Mouse (Mus musculus) left cerebral cortex, postnatal 4 days (tissue): Measurements from ENCODE around the gene 2010111I01Rik. TPM values are rescaled to one million over a fixed set of nuclear protein-coding genes. Genes with fewer than 3 reads are reported as not detected.
"Not testable (repeated sequence)": the region's sequence is repeated elsewhere in the genome, so short reads cannot be mapped to it uniquely, and the experiment has no call there.

ENCODE experiments used
- DNase-seq: peaks from one replicate; pipeline ENCODE4 v3.0.0-alpha.2; 2022
- intact Hi-C: fragments of 180-260 bp; cut with DNase I; formaldehyde crosslinking; loops from one replicate; pipeline ENCODE4 v1.15.1; 2025
- total RNA-seq, 2 experiments: library from RNA; stranded (reverse); gene quantifications; 2 replicates each; pipeline ENCODE4 v1.2.3; 2021

2010111I01Rik gene
- total RNA-seq = 10 to 100 TPM; 42.3 to 51.9 TPM

DNA sequence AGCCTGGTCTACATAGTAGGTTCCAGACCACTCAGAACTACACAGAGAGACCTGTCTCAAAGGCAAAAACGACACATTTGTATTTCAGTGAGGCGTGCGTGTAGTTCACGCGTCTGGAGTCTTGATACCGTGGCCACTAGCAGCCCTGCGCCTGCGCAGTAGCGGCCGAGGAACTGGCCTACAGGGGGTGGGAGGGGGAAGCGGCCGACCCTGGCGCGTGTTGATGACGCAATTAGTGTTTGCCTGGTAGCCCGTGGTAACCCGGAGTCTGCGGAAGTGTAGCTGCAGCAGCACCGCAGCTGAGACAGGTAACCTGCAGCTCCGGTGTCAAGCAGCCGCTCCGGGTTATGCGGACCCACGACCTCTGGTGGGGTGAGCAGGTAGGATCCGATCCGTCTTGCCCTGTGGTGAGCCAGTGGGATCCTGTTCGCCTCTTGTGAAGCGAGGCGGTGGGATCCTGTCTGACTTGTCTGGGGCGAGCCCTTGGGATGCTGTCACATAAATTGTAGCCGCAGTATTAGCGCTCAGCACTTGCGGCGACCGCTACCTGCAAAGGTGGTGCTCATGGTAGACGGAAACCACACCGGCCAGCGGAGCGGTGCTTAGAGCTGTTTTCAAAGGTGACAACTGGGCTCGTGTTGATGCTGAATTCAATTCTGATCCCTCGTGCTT, at the start of gene 2010111I01Rik:
2010111I01Rik (plus strand) TSS at position 254 of the 672 bp plus-strand sequence.
- intact Hi-C loops = no loop called here
- DNase-seq = peak; percentile 99

- DNase-seq = peak; percentile 10
- intact Hi-C loops = no loop called here
These were observed 48.0 kb upstream of the 2010111I01Rik start for GRCm38 (mm10) chr13:62916675-62917074.

DNA sequence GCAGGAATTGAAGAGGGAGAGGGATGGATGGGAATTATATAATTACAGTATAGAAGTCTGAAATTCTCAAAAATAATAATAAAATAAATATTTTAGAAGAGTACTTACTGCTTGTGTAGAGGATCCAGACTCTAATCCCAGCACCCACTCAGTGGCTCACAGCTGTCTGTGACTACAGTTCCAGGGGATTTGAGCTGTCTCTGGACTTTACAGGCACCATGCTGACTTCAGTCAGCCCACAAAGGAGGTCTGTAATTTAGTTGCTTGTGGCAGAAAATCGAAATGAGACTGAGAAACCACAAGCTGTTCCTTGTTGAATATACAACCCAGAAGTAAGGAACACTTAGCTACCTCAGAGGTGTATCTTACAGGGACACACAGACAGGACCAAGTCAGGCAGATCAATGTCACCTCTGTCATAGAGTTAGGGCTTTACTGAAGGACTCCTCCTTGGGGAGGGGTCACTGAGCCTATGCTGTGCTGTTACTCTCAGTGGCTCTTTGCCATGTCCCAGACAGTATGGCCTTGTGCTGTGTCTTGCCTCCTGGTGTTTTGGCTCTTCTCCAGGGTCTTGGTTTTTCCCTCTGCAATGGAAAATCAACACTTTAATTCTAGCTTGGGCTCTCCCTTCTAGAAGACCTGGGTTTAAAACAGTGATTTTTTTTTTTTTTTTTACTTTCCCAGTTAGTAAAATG, 47.1 kb upstream of the 2010111I01Rik start:
- DNase-seq = peak; percentile 49

DNA sequence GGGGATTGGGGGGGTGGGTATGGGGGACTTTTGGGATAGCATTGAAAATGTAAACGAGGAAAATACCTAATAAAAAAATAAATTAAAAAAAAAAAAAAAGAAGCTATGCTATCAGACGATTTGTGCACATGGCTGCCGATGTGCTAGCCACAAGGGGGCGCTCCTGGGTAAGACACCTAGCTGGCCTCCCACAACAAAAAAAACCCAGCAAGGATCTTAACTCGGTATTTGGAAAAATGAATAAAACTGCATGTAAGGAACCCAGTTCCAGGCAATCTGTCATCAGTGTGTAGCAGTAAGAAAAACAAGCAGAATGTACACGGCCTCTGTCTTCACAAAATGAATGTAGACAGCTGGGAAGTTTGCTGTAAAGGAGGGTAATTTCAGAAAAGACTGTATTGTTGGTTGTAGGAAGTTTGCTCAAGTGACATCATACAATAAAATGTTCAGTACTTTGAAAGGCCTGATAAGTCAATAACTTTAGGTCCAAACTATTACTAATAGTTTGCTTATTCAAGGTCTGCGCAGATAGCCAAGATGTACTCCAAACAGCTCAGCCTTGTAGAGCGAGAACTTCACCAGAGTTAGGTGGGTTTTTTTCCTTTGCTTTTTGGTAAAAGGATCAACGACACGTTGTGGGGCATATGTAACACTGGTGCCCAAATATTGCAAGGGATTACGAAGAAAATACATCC, 44.9 kb upstream of the 2010111I01Rik start:
- DNase-seq = peak; percentile 82
- intact Hi-C loops = loop anchor here (5.0 kb wide), 2 partner anchors 118 to 413 kb away; no protein-coding TSS in a partner anchor

More for the DNA sequence above, 47.1 kb upstream of the 2010111I01Rik start:
- intact Hi-C loops = no loop called here

- DNase-seq = no peak
- intact Hi-C loops = loop anchor here (5.0 kb wide), 2 partner anchors 115 to 410 kb away; no protein-coding TSS in a partner anchor
These were observed 42.0 kb upstream of the 2010111I01Rik start for GRCm38 (mm10) chr13:62922645-62923044.

DNA sequence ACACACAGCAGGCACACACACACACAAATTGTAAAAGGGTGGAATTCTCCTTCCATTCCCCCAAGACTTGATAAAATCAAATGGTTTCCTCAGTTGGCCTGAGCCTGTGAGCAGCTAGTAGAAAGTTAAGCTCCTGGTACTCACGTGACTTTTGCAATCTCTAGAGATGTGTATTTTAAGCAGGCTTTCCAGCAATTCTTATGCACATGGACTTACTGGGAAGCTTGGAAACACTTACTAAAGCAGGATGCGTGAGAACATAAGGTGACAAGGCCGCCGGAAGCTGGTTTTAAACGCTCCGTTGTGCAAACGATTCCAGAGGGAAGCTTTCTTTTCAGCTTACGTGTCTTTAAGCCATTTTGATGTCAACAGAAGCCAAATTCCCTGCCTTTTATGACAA, 41.5 kb upstream of the 2010111I01Rik start:
- intact Hi-C loops = loop anchor here (5.0 kb wide), 2 partner anchors 114 to 409 kb away; no protein-coding TSS in a partner anchor
- DNase-seq = no peak

GRCm38 (mm10) chr13:62926479-62926878, 38.2 kb upstream of the 2010111I01Rik start:
- peak; percentile 16 for DNase-seq
- intact Hi-C loops = no loop called here

DNA sequence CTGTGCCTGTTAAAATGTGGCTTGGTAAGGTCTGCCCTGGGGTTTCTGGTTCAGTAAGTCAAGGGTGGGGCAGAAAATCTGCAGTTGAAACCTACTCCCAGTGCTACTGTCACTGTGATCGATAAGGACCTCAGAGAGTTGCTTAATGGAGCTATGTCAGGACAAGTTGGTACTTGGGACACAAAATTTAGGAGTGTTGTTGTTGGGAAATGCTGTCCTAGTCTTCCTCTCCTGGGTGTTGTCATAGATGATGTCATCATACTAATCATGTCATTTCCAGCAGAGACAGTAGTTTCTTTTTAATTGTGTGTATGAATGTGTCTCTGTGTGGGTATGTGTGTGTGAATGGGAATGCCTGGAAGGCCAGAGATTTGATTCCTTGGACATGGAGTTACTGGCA, 37.2 kb upstream of the 2010111I01Rik start:
- intact Hi-C loops = no loop called here
- no peak for DNase-seq

DNA sequence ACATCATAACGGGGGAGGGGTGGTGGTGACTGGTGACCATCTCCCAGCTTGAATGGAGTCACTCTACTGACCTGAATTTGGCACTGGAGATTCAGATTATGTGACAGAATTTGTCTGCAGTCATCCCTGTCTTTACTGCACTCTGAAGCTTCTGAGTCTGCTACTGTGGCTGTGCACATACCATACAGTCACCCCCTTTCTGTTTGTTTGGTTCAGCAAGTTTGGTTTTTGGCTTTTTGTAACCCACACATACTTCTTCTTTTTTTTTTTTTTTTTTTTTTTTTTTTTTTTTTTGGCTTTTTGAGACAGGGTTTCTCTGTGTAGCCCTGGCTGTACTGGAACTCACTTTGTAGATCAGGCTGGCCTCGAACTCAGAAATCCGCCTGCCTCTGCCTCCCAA, 35.5 kb upstream of the 2010111I01Rik start:
- intact Hi-C loops, DNase-seq: not testable (repeated sequence)

- intact Hi-C loops = no loop called here
These were observed 34.8 kb upstream of the 2010111I01Rik start for GRCm38 (mm10) chr13:62929766-62930389.

GRCm38 (mm10) chr13:62932452-62932851, 32.2 kb upstream of the 2010111I01Rik start:
- no peak for DNase-seq
- intact Hi-C loops = no loop called here

More at GRCm38 (mm10) chr13:62929766-62930389, 34.8 kb upstream of the 2010111I01Rik start:
- DNase-seq = peak; percentile 52

GRCm38 (mm10) chr13:62939371-62939770, 25.3 kb upstream of the 2010111I01Rik start:
- intact Hi-C loops = no loop called here
- no peak for DNase-seq

DNA sequence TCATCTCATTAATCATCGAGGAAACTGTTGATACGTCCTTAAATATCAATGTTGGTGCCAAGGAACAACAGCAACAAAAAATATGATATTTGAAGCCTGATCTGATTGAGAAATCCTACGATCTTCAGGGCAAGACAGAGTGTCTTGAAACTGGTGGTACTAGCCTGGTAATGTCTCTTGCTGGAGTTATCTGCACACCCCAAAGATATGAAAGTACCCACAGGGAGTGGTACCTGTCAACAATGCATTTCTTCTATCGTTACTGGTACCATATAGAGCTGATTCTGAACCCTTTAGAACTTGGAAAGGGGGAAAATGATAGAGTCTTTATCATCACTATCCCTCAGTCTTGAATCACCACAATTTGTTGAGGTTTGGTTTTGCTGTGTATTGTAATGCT, 24.9 kb upstream of the 2010111I01Rik start:
- no peak for DNase-seq
- intact Hi-C loops = no loop called here

DNA sequence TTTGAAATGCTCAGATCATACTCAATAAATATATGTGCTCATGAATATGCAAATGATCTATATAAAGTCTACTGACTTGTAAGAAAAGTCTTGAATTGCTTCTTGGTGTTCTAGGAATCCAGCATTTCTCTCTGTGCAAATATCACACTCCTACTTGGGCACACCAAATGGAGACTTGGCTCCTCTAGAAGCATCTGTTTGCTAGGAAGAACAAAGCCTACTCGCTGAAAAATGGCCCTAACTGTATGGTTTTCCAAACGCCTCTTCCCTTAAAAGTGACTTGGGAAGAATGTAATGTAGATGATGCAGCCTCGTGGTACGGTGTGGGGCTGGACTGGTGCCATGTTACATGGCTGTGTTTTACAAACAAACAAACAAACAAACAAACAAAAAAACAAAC, 24.0 kb upstream of the 2010111I01Rik start:
- intact Hi-C loops = no loop called here
- DNase-seq = no peak

DNA sequence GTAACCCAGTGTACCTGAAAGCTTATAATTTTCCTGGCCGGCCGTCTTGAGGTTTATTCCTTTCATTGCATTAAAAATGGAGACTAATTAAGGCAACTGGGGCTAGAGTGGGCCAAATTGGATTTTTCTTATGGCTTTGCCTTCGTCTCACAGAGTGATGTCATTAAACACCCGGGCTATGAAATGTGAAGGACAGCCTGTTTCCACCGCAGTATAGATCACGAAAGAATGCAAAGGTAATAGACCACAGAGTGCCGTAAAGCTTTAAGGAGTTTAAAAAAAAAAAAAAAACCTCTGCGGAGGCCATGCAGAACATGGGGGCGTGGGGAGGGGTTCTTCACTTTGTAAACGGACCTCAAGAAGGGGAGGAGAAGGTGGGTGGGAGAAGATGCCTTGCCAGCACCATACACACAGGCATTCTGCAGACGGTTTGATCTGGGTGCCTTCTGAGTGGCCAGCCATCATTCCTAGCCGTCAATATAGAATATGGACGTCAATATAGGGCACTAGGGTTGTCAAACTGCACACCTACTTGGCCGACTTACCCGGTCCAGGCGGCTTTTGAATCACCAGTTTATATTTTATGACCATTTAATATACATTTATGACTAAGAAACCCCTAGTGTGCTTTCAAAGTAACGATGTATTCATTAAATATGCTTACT, 23.2 kb upstream of the 2010111I01Rik start:
- intact Hi-C loops = no loop called here

GRCm38 (mm10) chr13:62943274-62943830, 21.3 kb upstream of the 2010111I01Rik start:
- DNase-seq = no peak
- intact Hi-C loops = no loop called here

More for the DNA sequence above, 23.2 kb upstream of the 2010111I01Rik start:
- no peak for DNase-seq

DNA sequence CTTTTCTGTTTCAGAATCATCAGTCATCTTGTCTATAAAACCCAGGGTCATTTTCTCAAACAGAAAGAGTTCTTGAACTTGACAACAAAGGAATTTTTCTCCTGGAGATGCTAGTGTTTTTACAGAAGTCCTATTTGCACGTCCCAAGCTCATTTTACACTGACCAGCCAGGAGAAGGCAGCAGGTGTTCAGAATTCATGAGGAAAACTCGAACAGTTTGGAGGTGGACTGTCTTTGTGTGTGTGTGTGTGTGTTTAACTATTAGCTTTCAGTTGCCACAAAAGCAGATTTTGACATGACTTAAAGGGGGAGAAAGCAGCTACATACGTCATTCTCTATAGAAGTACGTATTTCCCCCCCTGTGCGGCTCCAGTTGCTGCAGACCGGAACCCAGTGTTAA, 20.6 kb upstream of the 2010111I01Rik start:
- intact Hi-C loops = no loop called here

GRCm38 (mm10) chr13:62949560-62950188, 15.0 kb upstream of the 2010111I01Rik start:
- intact Hi-C loops = no loop called here
- no peak for DNase-seq

More for the DNA sequence above, 20.6 kb upstream of the 2010111I01Rik start:
- DNase-seq = no peak

GRCm38 (mm10) chr13:62951606-62952005, 13.1 kb upstream of the 2010111I01Rik start:
- no peak for DNase-seq
- intact Hi-C loops = no loop called here
